Mouse (Mus musculus) forebrain, embryonic 16.5 days (tissue): ENCODE results near the gene Pcmtd2. TPM values are rescaled to one million over a fixed set of nuclear protein-coding genes. Genes with fewer than 3 reads are reported as not detected.
"Not testable (repeated sequence)": the region's sequence is repeated elsewhere in the genome, so short reads cannot be mapped to it uniquely, and the experiment has no call there.

ENCODE experiments used
- ATAC-seq: fragments of 200-750 bp; cut with Nextera tagmentation; 2 replicates; pipeline ENCODE4 v1.8.0; 2017; ENCODE audit warnings: mild to moderate bottlenecking, moderate library complexity
- H3K27ac ChIP-seq: fragments of 300-500 bp; sonication (generic); 2 replicates; pipeline ENCODE4 v1.5.1; 2014; ENCODE audit warnings: low read length, control low read depth
- H3K27me3 ChIP-seq: fragments of 300-500 bp; sonication (generic); replicated peaks from 2 replicates; pipeline ENCODE4 v1.6.1; 2014; ENCODE audit warnings: low read length; ENCODE audit not compliant: control insufficient read depth, insufficient read depth
- H3K36me3 ChIP-seq: fragments of 300-500 bp; sonication (generic); 2 replicates; pipeline ENCODE4 v1.6.1; 2014; ENCODE audit not compliant: control insufficient read depth, insufficient read depth
- H3K4me1 ChIP-seq: fragments of 300-500 bp; sonication (generic); replicated peaks from 2 replicates; pipeline ENCODE4 v1.6.1; 2014; ENCODE audit warnings: low read length; ENCODE audit not compliant: control insufficient read depth, insufficient read depth
- H3K4me2 ChIP-seq: fragments of 300-500 bp; sonication (generic); 2 replicates; pipeline ENCODE4 v1.6.1; 2014; ENCODE audit warnings: mild to moderate bottlenecking, low read length, control low read depth
- H3K4me3 ChIP-seq: fragments of 300-500 bp; sonication (generic); replicated peaks from 2 replicates; pipeline ENCODE4 v1.5.1; 2014; ENCODE audit warnings: mild to moderate bottlenecking, low read length, control low read depth
- H3K9ac ChIP-seq: fragments of 300-500 bp; sonication (generic); replicated peaks from 2 replicates; pipeline ENCODE4 v1.6.1; 2014; ENCODE audit warnings: low read depth, low read length, control low read depth
- H3K9me3 ChIP-seq: fragments of 300-500 bp; sonication (generic); 2 replicates; pipeline ENCODE4 v1.6.1; 2016; ENCODE audit warnings: low read length; ENCODE audit not compliant: control insufficient read depth
- WGBS: fragments of 180-500 bp; shearing (Covaris S2); extraction: QIAGEN DNeasy Blood & Tissue Kit; methylation state at CpG from one replicate; pipeline ENCODE4 v1.1.7; 2014; 5-methylcytosine and 5-hydroxymethylcytosine counted together
- polyA plus RNA-seq: library from polyadenylated mRNA; unstranded; fragments of >200 nt; fragmentation: Nextera tagmentation; extraction: Ambion mirVana; gene quantifications from 2 replicates; pipeline ENCODE4 v1.2.1, GENCODE M21; 2015

Pcmtd2 gene
- 48.4 and 57.0 TPM in 2 replicates for polyA plus RNA-seq

GRCm38 (mm10) chr2:181837372-181838292 is at the start of gene Pcmtd2:
Gene Pcmtd2 (plus strand): TSS chr2:181837854.
- Histone ChIP-seq H3K36me3 (no peaks in the 10 kb centered on the region), H3K4me3 (peak within 1 kb of the TSS; percentile 74), H3K4me1 (peaks cover 15% of the 10 kb centered on the region), H3K4me2 (peak within 1 kb of the TSS; percentile 72), H3K27ac (peak within 1 kb of the TSS; percentile 85), H3K9me3 (no peaks in the 10 kb centered on the region), H3K27me3 (no peaks in the 10 kb centered on the region), H3K9ac (peak within 1 kb of the TSS; percentile 79)
- peak; percentile 99 for ATAC-seq
- under 1% methylated on average over 32 of the region's 35 CpGs for WGBS

- ATAC-seq: no peak
- H3K36me3 ChIP-seq: peaks cover 11% of the 10 kb centered on the region
- 70% methylated on average over 6 of the region's 6 CpGs for WGBS
These were observed 48.3 kb upstream of the Pcmtd2 start for GRCm38 (mm10) chr2:181789396-181789795.

GRCm38 (mm10) chr2:181793186-181793585 is 44.5 kb upstream of the Pcmtd2 start:
- H3K4me2 ChIP-seq, H3K9me3 ChIP-seq, H3K4me1 ChIP-seq, H3K9ac ChIP-seq, H3K27me3 ChIP-seq, H3K4me3 ChIP-seq, ATAC-seq, H3K27ac ChIP-seq: not testable (repeated sequence)
- H3K36me3 ChIP-seq: peaks cover 23% of the 10 kb centered on the region
- WGBS: 63% methylated on average over 8 of the region's 8 CpGs

More at GRCm38 (mm10) chr2:181789396-181789795, 48.3 kb upstream of the Pcmtd2 start:
- Histone ChIP-seq H3K9me3 (no peaks in the 10 kb centered on the region), H3K4me3 (no peak overlapping the region), H3K9ac (no peak overlapping the region), H3K4me2 (no peak overlapping the region), H3K4me1 (peaks cover 3% of the 10 kb centered on the region), H3K27me3 (no peaks in the 10 kb centered on the region), H3K27ac (no peak overlapping the region)

- Histone ChIP-seq H3K9ac (no peak overlapping the region), H3K27me3 (no peaks in the 10 kb centered on the region), H3K4me3 (no peak overlapping the region), H3K27ac (no peak overlapping the region), H3K4me1 (no peaks in the 10 kb centered on the region), H3K4me2 (no peak overlapping the region), H3K36me3 (peaks cover 18% of the 10 kb centered on the region), H3K9me3 (no peaks in the 10 kb centered on the region)
- 67% methylated on average over 3 of the region's 3 CpGs for WGBS
- ATAC-seq: peak; percentile 43; the same call in 1 of the 2 replicates
These were observed 42.0 kb upstream of the Pcmtd2 start for GRCm38 (mm10) chr2:181795641-181796130.

- no peaks in the 10 kb centered on the region for H3K9me3 ChIP-seq
- H3K4me2 ChIP-seq: no peak overlapping the region
- H3K9ac ChIP-seq: no peak overlapping the region
- H3K27ac ChIP-seq: no peak overlapping the region
- peaks cover 28% of the 10 kb centered on the region for H3K36me3 ChIP-seq
- no peak for ATAC-seq
- H3K4me1 ChIP-seq: no peaks in the 10 kb centered on the region
- 84% methylated on average over 8 of the region's 8 CpGs for WGBS
- no peaks in the 10 kb centered on the region for H3K27me3 ChIP-seq
- H3K4me3 ChIP-seq: no peak overlapping the region
These were observed 40.0 kb upstream of the Pcmtd2 start for GRCm38 (mm10) chr2:181797672-181798071.

GRCm38 (mm10) chr2:181829032-181829650 is 8.5 kb upstream of the Pcmtd2 start:
- H3K9ac ChIP-seq: no peak overlapping the region
- no peaks in the 10 kb centered on the region for H3K9me3 ChIP-seq
- H3K36me3 ChIP-seq: peaks cover 18% of the 10 kb centered on the region
- H3K27ac ChIP-seq: no peak overlapping the region
- H3K4me1 ChIP-seq: no peaks in the 10 kb centered on the region
- H3K4me2 ChIP-seq: no peak overlapping the region
- no peak for ATAC-seq
- no peaks in the 10 kb centered on the region for H3K27me3 ChIP-seq
- no peak overlapping the region for H3K4me3 ChIP-seq
- WGBS: 70% methylated on average over 2 of the region's 2 CpGs

GRCm38 (mm10) chr2:181832745-181833144 is 4.9 kb upstream of the Pcmtd2 start:
- 75% methylated on average over 2 of the region's 2 CpGs for WGBS
- no peaks in the 10 kb centered on the region for H3K27me3 ChIP-seq
- no peak for ATAC-seq

GRCm38 (mm10) chr2:181838293-181838680 is 633 bp downstream of the Pcmtd2 start:
- ATAC-seq: peak; percentile 22; the same call in 1 of the 2 replicates
- no peaks in the 10 kb centered on the region for H3K9me3 ChIP-seq
- H3K4me1 ChIP-seq: peaks cover 15% of the 10 kb centered on the region
- H3K4me3 ChIP-seq: peak overlapping the region; percentile 74
- WGBS: 1% methylated on average over 3 of the region's 3 CpGs
- peak overlapping the region; percentile 72 for H3K4me2 ChIP-seq
- H3K36me3 ChIP-seq: no peaks in the 10 kb centered on the region
- no peak overlapping the region for H3K27ac ChIP-seq
- H3K9ac ChIP-seq: peak overlapping the region; percentile 79
- no peaks in the 10 kb centered on the region for H3K27me3 ChIP-seq

More at GRCm38 (mm10) chr2:181832745-181833144, 4.9 kb upstream of the Pcmtd2 start:
- H3K9ac ChIP-seq: no peak overlapping the region
- peaks cover 6% of the 10 kb centered on the region for H3K4me1 ChIP-seq
- no peak overlapping the region for H3K4me2 ChIP-seq
- H3K9me3 ChIP-seq: no peaks in the 10 kb centered on the region
- H3K27ac ChIP-seq: no peak overlapping the region
- peaks cover 5% of the 10 kb centered on the region; the same call in 1 of the 2 replicates for H3K36me3 ChIP-seq
- H3K4me3 ChIP-seq: no peak overlapping the region

- Histone ChIP-seq H3K27me3 (no peaks in the 10 kb centered on the region), H3K9ac (no peak overlapping the region), H3K4me3 (no peak overlapping the region), H3K9me3 (no peaks in the 10 kb centered on the region), H3K36me3 (peaks cover 15% of the 10 kb centered on the region), H3K4me1 (no peaks in the 10 kb centered on the region), H3K4me2 (no peak overlapping the region), H3K27ac (no peak overlapping the region)
- 79% methylated on average over 5 of the region's 5 CpGs for WGBS
- ATAC-seq: no peak
These were observed 8.2 kb downstream of the Pcmtd2 start for GRCm38 (mm10) chr2:181845709-181846394.
